Mouse (Mus musculus): ENCODE data around the gene Prss28. TPM values are rescaled to one million over a fixed set of nuclear protein-coding genes. Genes with fewer than 3 reads are reported as not detected.

The Prss28 gene
- total RNA-seq, 2 experiments from 2014 or later = not detected

DNA sequence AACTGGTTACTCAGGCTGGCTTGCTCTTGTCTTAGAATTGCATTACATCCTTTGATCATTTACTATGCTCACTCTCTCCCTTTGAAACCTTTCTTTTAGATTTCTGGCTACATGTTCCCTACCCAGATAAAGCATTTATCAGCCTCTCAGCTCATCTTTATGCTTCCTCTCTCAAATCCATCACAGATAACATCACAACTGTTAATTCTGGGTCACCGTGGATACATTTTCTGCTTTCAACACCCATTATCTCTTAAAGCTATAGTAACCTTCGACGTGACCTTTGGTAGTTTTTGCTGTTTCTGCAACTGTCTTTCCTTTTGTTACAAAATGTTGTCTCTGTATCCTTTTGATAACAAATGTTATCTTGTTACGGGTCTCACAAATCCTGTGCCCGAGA is 15.0 kb upstream of the Prss28 start:
- no peak for TF ChIP-seq CTCF (conservative IDR thresholded peaks at IDR 0.05)
- Histone ChIP-seq H3K27ac (no peak overlapping the region), H3K4me3 (no peak overlapping the region)
- DNase-seq (ENCODE audit: low spot score in 2 of 2) = no peak

GRCm38 (mm10) chr17:25294111-25294510 is 14.3 kb upstream of the Prss28 start:
- no peak for DNase-seq (ENCODE audit: low spot score in 2 of 2)
- TF ChIP-seq CTCF (conservative IDR thresholded peaks at IDR 0.05) = no peak
- H3K4me3 ChIP-seq = no peak overlapping the region
- no peak overlapping the region for H3K27ac ChIP-seq

GRCm38 (mm10) chr17:25298094-25298493 is 10.4 kb upstream of the Prss28 start, which contains the start of gene Prss34:
Gene Prss34 (plus strand): TSS chr17:25298394.
- Histone ChIP-seq H3K27ac (no peak within 1 kb of the TSS), H3K4me3 (no peak within 1 kb of the TSS)
- no peak for DNase-seq (ENCODE audit: low spot score in 2 of 2)
- no peak for TF ChIP-seq CTCF (conservative IDR thresholded peaks at IDR 0.05)

DNA sequence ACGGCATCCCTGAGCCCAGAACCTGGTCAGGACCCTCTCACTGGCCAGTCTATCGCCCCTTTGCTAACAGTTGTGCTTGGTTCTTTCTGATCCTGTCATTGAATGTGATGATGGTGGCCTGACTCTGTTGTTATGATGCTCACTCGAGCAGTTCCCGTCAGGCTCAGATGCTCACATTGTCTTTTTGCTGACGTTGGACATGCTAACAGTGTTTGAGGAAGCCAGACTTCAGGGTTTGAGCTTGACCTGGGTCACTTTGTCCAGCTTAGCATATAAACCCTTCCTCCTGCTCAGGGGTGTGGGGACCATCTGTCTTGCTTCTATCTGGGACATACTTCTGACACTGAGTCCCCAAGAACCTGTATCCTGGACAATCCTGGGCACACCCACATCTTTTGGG is 9.9 kb downstream of the Prss28 start, which contains the start of gene Prss29:
TSS of gene Prss29 (plus strand) at position 301 of the 400 bp plus-strand sequence.
- no peak within 1 kb of the TSS for H3K27ac ChIP-seq
- no peak for TF ChIP-seq CTCF (conservative IDR thresholded peaks at IDR 0.05)
- DNase-seq (ENCODE audit: low spot score in 2 of 2) = no peak
- no peak within 1 kb of the TSS for H3K4me3 ChIP-seq

- H3K4me3 ChIP-seq = no peak overlapping the region
- H3K27ac ChIP-seq = no peak overlapping the region
- TF ChIP-seq CTCF (conservative IDR thresholded peaks at IDR 0.05) = no peak
- no peak for DNase-seq (ENCODE audit: low spot score in 2 of 2)
Observed at GRCm38 (mm10) chr17:25320819-25321218, 12.4 kb downstream of the Prss28 start.

- no peak for DNase-seq (ENCODE audit: low spot score in 2 of 2)
- TF ChIP-seq CTCF (conservative IDR thresholded peaks at IDR 0.05) = no peak
- H3K27ac ChIP-seq = no peak overlapping the region
- H3K4me3 ChIP-seq = no peak overlapping the region
Observed at GRCm38 (mm10) chr17:25322930-25323329, 14.5 kb downstream of the Prss28 start.

- TF ChIP-seq CTCF (conservative IDR thresholded peaks at IDR 0.05) = no peak
- no peak for DNase-seq (ENCODE audit: low spot score in 2 of 2)
- H3K27ac ChIP-seq = no peak overlapping the region
- H3K4me3 ChIP-seq = no peak overlapping the region
Observed at GRCm38 (mm10) chr17:25332321-25332720, 23.9 kb downstream of the Prss28 start.

GRCm38 (mm10) chr17:25333943-25334342 is 25.5 kb downstream of the Prss28 start:
- DNase-seq (ENCODE audit: low spot score in 2 of 2) = peak; percentile 49 to 68
- H3K27ac ChIP-seq = no peak overlapping the region
- no peak overlapping the region for H3K4me3 ChIP-seq
- peak; percentile 94 for TF ChIP-seq CTCF (conservative IDR thresholded peaks at IDR 0.05)

DNA sequence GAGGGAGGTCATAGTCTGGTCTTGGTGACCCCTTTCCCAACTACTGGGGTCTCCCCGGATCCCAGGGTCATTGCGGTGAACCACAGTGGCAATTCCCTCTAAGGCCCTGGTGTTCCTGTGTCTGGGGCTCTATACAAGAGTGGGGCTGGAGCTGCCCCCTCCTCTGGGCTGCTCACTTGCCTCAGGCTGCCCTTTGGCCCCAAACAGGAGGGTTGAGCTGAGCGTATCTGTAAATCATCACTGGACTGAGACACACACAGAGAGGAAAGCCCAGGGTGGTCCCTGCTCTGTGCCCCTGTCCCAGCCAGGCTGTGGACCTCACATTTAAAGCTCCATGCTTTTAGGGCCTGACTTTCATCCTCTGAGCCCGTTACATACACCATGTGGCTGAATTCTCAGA is 29.8 kb downstream of the Prss28 start:
- Histone ChIP-seq H3K27ac (no peak overlapping the region), H3K4me3 (no peak overlapping the region)
- TF ChIP-seq CTCF (conservative IDR thresholded peaks at IDR 0.05) = no peak

GRCm38 (mm10) chr17:25340003-25340402 is 31.6 kb downstream of the Prss28 start:
- no peak overlapping the region for H3K27ac ChIP-seq
- TF ChIP-seq CTCF (conservative IDR thresholded peaks at IDR 0.05) = no peak
- H3K4me3 ChIP-seq = no peak overlapping the region
- no peak for DNase-seq (ENCODE audit: low spot score in 2 of 2)

More for the DNA sequence above, 29.8 kb downstream of the Prss28 start:
- no peak for DNase-seq (ENCODE audit: low spot score in 2 of 2)

GRCm38 (mm10) chr17:25341490-25341889 is 33.0 kb downstream of the Prss28 start:
- no peak for TF ChIP-seq CTCF (conservative IDR thresholded peaks at IDR 0.05)
- Histone ChIP-seq H3K4me3 (no peak overlapping the region), H3K27ac (no peak overlapping the region)
- DNase-seq (ENCODE audit: low spot score in 2 of 2) = no peak

- Histone ChIP-seq H3K27ac (no peak within 1 kb of the TSS), H3K4me3 (no peak within 1 kb of the TSS)
- DNase-seq (ENCODE audit: low spot score in 2 of 2) = no peak
- no peak for TF ChIP-seq CTCF (conservative IDR thresholded peaks at IDR 0.05)
Observed at GRCm38 (mm10) chr17:25345462-25345861, 37.0 kb downstream of the Prss28 start, which contains the start of gene Tpsab1. Gene Tpsab1 (minus strand): TSS chr17:25345562.

- Histone ChIP-seq H3K4me3 (no peak overlapping the region), H3K27ac (no peak overlapping the region)
- no peak for TF ChIP-seq CTCF (conservative IDR thresholded peaks at IDR 0.05)
- no peak for DNase-seq (ENCODE audit: low spot score in 2 of 2)
Observed at GRCm38 (mm10) chr17:25361291-25361690, 52.8 kb downstream of the Prss28 start.

Other genes starting within 250 kb of the Prss28 start
- gene Tmem204, start 225.1 kb upstream of the Prss28 start, total RNA-seq (2021) = 1 to 10 TPM; 8.2 to 8.8 TPM
- 10 to 100 TPM; 36.9 to 42.8 TPM for gene Telo2, start 192.7 kb upstream of the Prss28 start, total RNA-seq (2021)
- 1 to 10 TPM; 2.6 to 2.8 TPM for gene Ptx4, start 187.9 kb upstream of the Prss28 start, total RNA-seq (2021)
- gene Clcn7, start 175.3 kb upstream of the Prss28 start, total RNA-seq (2021) = 10 to 100 TPM; 53.5 to 55.7 TPM
- under 1 TPM in 1 of 2 experiments, not detected in 1; 0.28 TPM for gene Ccdc154, start 146.2 kb upstream of the Prss28 start, total RNA-seq (2021)
- not detected for gene Gm38655, start 133.2 kb upstream of the Prss28 start, total RNA-seq (2021)
- gene BC003965, start 124.1 kb upstream of the Prss28 start, total RNA-seq (2021) = 10 to 100 TPM; 20.4 to 22.0 TPM
- gene Unkl, start 120.2 kb upstream of the Prss28 start, total RNA-seq (2021) = 10 to 100 TPM; 36.4 to 40.6 TPM
- gene Gnptg, start 68.5 kb upstream of the Prss28 start, total RNA-seq (2021) = 10 to 100 TPM; 73.7 to 77.4 TPM
- 10 to 100 TPM; 25.0 to 26.2 TPM for gene Tsr3, start 68.5 kb upstream of the Prss28 start, total RNA-seq (2021)
- 10 to 100 TPM in 1 of 2 experiments, 1 to 10 TPM in 1; 9.9 to 10.5 TPM for gene Baiap3, start 52.3 kb upstream of the Prss28 start, total RNA-seq (2021)
- gene Ube2i, start 34.0 kb upstream of the Prss28 start, total RNA-seq (2021) = 100 to 1,000 TPM; 229 to 239 TPM
- not detected for gene Prss34, start 10.3 kb upstream of the Prss28 start, total RNA-seq (2021)
- not detected for gene Prss29, start 10.0 kb downstream of the Prss28 start, total RNA-seq (2021)
- not detected for gene Tpsab1, start 36.9 kb downstream of the Prss28 start, total RNA-seq (2021)
- under 1 TPM in 1 of 2 experiments, not detected in 1; 0.82 TPM for gene Tpsb2, start 57.7 kb downstream of the Prss28 start, total RNA-seq (2021)
- not detected for gene Tpsg1, start 60.6 kb downstream of the Prss28 start, total RNA-seq (2021)
- 100 to 1,000 TPM; 121 to 142 TPM for gene Cacna1h, start 125.1 kb downstream of the Prss28 start, total RNA-seq (2021)
- 1 to 10 TPM; 1.8 to 2.0 TPM for gene Tekt4, start 146.0 kb downstream of the Prss28 start, total RNA-seq (2021)
- gene Sstr5, start 188.6 kb downstream of the Prss28 start, total RNA-seq (2021) = under 1 TPM in 1 of 2 experiments, not detected in 1; 0.15 TPM